Mouse (Mus musculus) adrenal gland, postnatal 25 days (tissue): ENCODE results near the gene Akip1. TPM values are rescaled to one million over a fixed set of nuclear protein-coding genes. Genes with fewer than 3 reads are reported as not detected.

Experiments
- DNase-seq: peaks from one replicate; pipeline ENCODE4 v3.0.0; 2021; ENCODE audit warnings: mixed read lengths
- total RNA-seq: library from RNA; stranded (reverse); gene quantifications from 2 replicates; pipeline ENCODE4 v1.2.3, GENCODE M21; 2021

Gene Akip1
- total RNA-seq, 1 experiment from 2014 or later = 29.8 TPM

GRCm38 (mm10) chr7:109707023-109707785, 3.7 kb downstream of the Akip1 start:
- no peak for DNase-seq

GRCm38 (mm10) chr7:109708961-109709382, 5.5 kb downstream of the Akip1 start:
- DNase-seq = no peak

- DNase-seq = no peak
These were observed 6.6 kb downstream of the Akip1 start for GRCm38 (mm10) chr7:109710069-109710468.

- DNase-seq = no peak
These were observed 8.7 kb downstream of the Akip1 start for GRCm38 (mm10) chr7:109712198-109712597.

- DNase-seq = no peak
These were observed 10.0 kb downstream of the Akip1 start for GRCm38 (mm10) chr7:109713434-109713982.

GRCm38 (mm10) chr7:109719286-109719685, 15.8 kb downstream of the Akip1 start:
- DNase-seq = no peak

- DNase-seq = no peak
These were observed 19.1 kb downstream of the Akip1 start for GRCm38 (mm10) chr7:109722618-109723017.

- no peak for DNase-seq
These were observed 19.6 kb downstream of the Akip1 start for GRCm38 (mm10) chr7:109723114-109723513.

GRCm38 (mm10) chr7:109723697-109724096, 20.2 kb downstream of the Akip1 start, which contains the start of gene BC051019:
BC051019 (minus strand) TSS chr7:109723850.
- DNase-seq = no peak

GRCm38 (mm10) chr7:109731626-109732025, 28.1 kb downstream of the Akip1 start, which contains the start of gene Ascl3:
Ascl3 (minus strand) TSS chr7:109731726.
- DNase-seq = no peak

- DNase-seq = peak; percentile 39
These were observed 31.3 kb downstream of the Akip1 start for GRCm38 (mm10) chr7:109734806-109735205.

GRCm38 (mm10) chr7:109739822-109740370, 36.4 kb downstream of the Akip1 start:
- DNase-seq = no peak

- DNase-seq = no peak
These were observed 37.6 kb downstream of the Akip1 start for GRCm38 (mm10) chr7:109741060-109741459.

- no peak for DNase-seq
These were observed 38.2 kb downstream of the Akip1 start for GRCm38 (mm10) chr7:109741703-109742102.

- DNase-seq = no peak
These were observed 44.3 kb downstream of the Akip1 start for GRCm38 (mm10) chr7:109747747-109748146.

- DNase-seq = no peak
These were observed 48.0 kb downstream of the Akip1 start for GRCm38 (mm10) chr7:109751427-109752007.

- DNase-seq = peak; percentile 86
These were observed 48.8 kb downstream of the Akip1 start, which contains the start of gene Tmem9b for GRCm38 (mm10) chr7:109752008-109752925. Tmem9b (minus strand) TSS chr7:109752875.

GRCm38 (mm10) chr7:109754034-109754433, 50.5 kb downstream of the Akip1 start:
- DNase-seq = no peak

- DNase-seq = no peak
These were observed 52.8 kb downstream of the Akip1 start for GRCm38 (mm10) chr7:109756291-109756690.
